Mouse (Mus musculus) spleen, adult 18-20 months (tissue): ENCODE measurements around the gene Olfr412.

Experiments
- DNase-seq, 2 experiments: peaks; one replicate each; pipeline ENCODE4 v3.0.0; 2022; ENCODE audit warnings: mixed read lengths in 2 of 2

Olfr412 gene

GRCm38 (mm10) chr11:74361769-74362168, at the start of gene Olfr412:
Gene Olfr412, plus strand, starts transcription at chr11:74362069.
- DNase-seq: no peak

GRCm38 (mm10) chr11:74326044-74326443, 35.8 kb upstream of the Olfr412 start:
- DNase-seq: no peak

DNA sequence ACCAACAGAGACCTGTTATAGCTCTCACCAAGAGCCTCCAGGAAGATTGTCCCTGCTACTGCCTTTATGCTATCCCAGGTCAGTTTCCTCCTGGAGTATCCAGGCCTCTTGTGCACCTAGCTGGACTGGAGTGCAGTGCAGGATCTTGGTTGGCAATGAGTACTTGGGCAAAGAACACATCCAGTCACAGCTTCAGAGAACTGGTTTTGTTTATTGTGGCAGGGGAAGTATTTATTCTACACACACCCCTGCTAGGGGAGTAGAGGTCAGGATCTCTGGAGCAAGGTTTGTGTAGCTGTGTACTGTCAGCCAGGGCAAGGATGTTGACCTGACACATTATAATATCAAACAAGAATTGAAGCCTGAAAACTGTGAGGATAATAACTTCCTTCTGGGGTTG, 33.1 kb upstream of the Olfr412 start:
- no peak for DNase-seq

- DNase-seq: no peak
Observed at GRCm38 (mm10) chr11:74337931-74338330, 23.9 kb upstream of the Olfr412 start, which contains the start of gene Olfr410. Gene Olfr410, minus strand, starts transcription at chr11:74338031.

GRCm38 (mm10) chr11:74352550-74352949, 9.3 kb upstream of the Olfr412 start, which contains the start of gene Olfr411:
Gene Olfr411, minus strand, starts transcription at chr11:74352650.
- DNase-seq: no peak

DNA sequence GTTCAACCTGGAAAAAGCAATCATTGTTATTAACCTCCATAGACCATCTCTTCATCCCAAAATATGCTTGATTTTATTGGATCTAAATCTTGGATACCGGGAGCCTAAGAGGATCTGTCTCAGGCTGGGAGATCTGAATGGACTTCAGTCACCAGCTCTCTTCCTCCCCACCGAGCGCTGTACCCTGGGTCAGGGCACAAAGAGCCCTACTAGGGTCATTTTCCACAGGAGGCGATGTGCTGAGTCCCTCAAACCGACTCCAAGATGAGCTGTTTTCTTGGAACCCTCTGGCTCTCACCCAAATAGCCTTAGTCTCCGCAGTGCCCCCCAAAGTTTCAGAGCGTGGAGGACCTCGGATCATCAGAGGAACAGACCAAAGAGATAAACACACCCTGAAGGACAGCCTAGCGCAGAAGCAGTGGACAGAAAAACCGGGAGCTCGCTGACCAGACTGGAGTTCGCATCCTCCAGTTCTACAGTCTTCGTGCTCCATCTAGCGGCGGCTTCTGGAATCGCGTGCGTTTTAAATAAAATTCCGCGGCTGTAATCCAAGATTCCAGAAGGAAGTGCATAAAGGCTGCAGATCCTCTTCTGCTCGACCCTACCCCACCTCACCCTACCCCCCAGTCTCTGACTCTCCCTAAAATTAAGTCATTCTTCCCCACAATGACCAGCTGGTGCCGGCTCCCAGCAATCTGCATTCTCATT, 9.7 kb downstream of the Olfr412 start:
- peak in 1 of 2 experiments; percentile 61 for DNase-seq

GRCm38 (mm10) chr11:74376847-74377246, 15.0 kb downstream of the Olfr412 start:
- DNase-seq: no peak

DNA sequence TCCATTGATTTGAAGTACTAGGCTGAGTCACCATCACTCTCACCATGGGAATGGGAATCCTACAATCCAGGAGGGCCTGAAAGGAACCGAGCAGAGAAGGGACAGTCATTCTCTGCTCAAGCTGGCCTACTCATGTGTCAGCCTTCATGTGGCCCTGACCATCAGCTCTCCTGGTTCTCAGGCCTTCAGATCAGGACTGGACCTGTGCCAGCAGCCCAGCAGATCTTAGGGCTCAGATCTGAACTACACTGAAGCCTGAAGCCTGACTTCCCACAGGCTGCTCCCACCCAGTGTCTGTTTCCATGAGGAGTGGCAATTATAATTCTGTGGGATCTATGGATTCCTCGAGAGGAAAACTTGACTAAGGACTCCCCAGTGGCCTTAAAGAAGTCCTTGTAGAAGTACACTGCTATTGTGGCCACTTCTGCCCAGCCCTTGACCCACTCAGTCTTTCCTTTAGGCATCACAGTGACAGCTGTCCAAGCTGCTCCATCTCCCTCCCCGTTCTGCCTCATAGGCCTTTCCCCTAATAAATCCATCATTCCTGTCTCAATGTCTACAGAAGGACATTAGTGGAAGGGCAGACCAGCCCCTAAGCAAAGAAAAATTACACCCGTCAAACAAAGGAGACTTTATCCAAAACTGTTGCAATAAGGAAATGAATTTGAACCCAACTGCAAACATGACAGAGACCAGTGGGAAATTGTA, 17.5 kb downstream of the Olfr412 start:
- DNase-seq: no peak

GRCm38 (mm10) chr11:74385674-74386073, 23.8 kb downstream of the Olfr412 start:
- DNase-seq: no peak

DNA sequence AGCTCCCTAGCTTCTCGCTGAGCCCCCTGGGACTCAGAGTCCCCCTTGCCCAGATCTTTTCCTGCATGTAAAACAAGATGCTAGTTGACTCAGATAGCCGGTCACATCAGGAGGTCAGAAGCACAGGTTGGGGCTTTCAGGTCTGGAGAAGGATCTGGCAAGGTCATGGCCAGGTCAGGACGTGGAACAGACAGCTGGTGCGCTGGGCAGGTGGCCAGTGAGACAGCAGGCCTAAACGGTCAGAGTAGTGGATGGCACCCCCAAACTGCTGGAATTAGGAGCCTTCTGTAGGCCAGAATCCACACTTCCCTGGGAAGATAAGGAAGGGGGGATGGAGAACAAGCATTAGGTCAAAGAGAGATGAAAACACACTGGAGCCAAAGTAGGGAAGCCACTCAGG, 25.3 kb downstream of the Olfr412 start:
- DNase-seq: no peak

DNA sequence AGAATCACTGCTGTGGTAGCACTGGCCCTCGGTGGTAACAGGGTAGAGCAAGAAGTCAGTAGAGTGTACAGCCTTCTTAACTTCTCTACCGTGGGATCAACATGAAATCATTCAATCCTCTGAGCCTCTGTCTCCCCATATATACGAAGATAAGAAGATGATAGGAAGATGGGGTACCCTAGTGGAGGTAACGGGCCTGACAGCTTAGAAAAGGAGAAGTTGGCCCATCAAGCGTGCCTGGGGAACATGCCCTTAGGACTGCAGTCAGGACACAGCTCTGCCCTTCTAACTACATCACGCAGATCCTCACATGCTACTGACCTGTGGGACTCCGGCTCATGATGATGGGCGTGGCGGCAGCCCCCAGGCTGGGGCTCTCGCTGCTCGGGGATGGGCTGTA, 30.0 kb downstream of the Olfr412 start:
- no peak for DNase-seq

DNA sequence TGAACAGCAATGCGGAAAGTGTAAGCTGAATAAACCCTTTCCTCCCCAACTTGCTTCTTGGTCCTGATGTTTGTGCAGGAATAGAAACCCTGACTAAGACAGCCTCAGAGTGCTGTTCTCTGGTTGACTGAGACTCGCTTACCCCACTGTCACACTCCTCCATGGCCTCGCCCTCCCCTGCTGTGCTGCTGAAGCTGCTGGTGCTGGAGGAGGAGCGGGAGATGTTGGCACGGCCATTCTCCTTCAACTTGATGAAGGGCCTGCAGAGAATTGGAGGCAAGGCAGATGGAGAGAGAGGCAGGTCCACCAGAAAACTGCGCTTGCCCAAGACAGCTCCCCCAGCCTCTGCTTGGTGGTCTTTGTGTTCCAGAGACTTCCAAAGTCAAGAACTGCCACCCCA, 31.0 kb downstream of the Olfr412 start:
- DNase-seq: no peak

DNA sequence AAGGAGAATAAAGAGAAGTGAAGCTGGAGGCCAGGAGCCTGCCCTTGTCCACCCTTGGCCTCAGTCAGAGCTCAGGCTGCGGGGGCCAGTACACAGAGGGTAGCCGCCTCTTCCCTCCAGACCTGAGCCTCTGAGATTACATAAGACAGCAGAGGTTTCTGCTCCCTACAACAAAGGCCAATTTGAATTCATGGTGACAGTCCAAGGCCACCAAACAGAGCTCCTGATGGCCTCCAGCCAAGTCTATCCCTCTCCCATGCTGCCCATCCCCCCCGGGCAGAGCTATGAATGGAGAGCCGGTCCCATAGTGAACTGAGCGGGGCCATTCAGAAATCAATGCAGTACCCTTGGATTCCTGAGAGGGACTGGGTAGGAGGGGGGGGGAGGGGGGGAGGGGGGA, 31.6 kb downstream of the Olfr412 start:
- no peak for DNase-seq

- no peak for DNase-seq
Observed at GRCm38 (mm10) chr11:74395583-74395982, 33.7 kb downstream of the Olfr412 start.

GRCm38 (mm10) chr11:74402126-74402525, 40.3 kb downstream of the Olfr412 start:
- DNase-seq: no peak

DNA sequence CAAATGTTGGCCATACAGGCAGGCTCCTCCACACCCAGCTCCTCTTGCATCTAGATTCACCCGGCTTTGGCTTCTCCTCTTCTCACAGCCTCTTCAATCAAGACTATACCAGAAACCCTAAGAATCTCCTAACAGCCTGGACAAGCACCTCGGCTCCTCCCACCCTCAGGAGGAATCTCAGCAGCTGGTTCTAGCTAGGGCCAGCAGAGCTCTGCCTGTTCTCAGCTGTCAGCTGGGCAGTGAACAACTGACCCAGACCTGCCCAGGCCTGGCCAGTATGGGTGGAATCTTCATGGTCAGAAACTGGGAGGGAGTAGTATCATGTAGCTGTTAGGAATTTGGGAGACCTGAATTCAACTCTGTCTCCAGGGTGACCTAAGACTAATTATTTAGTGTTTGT, 42.3 kb downstream of the Olfr412 start:
- no peak for DNase-seq

GRCm38 (mm10) chr11:74405201-74405600, 43.3 kb downstream of the Olfr412 start:
- no peak for DNase-seq

DNA sequence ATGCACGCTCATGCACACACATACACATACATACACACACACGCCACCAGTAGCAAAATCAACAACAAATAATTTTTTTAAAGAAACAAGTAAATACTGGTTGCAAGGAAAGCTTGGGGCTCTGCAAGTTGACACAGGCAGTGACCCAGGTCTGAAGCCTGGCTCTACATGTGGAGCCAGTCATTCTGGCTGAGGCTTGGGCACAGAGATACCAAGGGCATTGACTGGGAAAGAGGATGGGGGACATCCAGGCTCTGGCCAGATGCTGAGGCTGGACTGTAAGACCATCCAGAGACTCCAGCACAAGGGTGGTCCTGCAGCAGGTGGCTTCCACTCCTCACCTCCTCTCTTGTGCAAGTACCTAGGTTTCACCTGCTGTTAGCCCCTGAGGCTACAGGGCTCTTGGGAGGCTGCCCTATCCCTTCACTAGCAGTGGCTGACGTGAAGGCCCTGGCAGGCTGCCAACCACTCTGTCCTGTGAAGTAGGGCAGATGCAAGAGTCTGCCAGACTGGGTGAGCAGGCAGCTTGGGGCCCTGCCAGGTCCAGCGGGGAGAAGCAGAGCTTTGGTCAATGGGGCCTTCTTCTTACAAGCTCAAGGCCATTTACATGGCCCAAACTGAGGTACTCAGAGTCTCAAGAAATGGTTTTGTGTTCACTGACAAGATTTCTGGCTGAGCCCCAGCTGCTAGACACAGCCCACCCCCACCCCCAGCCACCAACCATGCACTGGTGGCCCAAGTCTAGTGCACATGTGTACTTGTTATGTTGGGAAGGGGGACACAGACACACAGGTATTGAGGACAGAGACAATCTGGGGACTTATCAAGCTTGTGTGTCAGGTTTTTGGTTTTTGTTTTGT, 46.9 kb downstream of the Olfr412 start:
- DNase-seq: peak in 1 of 2 experiments; percentile 8

- DNase-seq: no peak
Observed at GRCm38 (mm10) chr11:74409447-74409754, 47.5 kb downstream of the Olfr412 start.

DNA sequence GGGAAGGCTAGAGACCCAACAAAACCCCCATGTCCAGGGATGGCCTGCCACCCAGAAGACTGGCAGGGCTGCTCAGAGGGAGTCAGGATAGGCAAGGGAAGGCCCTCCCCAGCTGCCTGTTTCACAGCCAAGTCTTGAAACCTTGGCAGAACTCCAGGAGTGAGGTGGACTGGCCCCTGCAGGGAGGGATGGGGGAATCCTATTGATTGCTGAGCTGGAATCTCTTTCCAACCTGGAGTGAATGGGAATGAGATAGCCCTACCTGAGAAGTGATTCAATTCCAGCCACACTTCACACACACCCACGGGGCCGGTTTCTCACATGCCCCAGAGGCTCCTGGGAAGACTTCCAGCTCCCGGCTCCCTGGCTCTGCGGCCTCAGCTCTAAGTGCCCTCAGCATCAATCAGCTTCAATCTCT, 47.9 kb downstream of the Olfr412 start:
- no peak for DNase-seq

GRCm38 (mm10) chr11:74411943-74412342, 50.1 kb downstream of the Olfr412 start:
- no peak for DNase-seq

DNA sequence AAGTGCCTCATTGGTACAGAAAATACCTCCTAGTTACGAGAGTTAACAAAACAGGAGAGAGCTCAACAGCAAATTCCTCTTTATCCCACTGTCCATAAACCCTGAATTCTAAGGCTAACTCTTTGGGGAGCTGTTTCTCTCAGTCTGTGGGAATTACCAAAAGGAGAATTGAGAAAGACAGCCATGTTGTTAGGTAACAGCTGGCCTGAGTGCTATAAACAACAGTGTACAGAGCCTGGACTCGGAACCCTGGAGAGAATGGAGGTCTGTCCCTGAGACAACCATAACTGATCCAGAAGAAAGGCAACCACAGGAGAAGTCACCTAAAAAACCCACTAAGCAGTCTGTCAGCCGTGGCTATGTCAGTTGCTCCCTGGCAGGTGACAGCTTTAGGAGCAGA, 50.6 kb downstream of the Olfr412 start:
- no peak for DNase-seq

GRCm38 (mm10) chr11:74413449-74413972, 51.6 kb downstream of the Olfr412 start:
- no peak for DNase-seq
